Mouse (Mus musculus) embryonic facial prominence, embryonic 10.5 days (tissue): ENCODE measurements at regions not wholly inside any gene's neighbourhood (a gene's known extent, or its start where the extent isn't known, plus 50 kb on each side); places are given as distances from the start of the nearest gene placed in this dataset.

Source experiments
- DNase-seq: peaks from one replicate; pipeline ENCODE4 v3.0.0-alpha.2; 2017; ENCODE audit warnings: low spot score
- H3K27ac ChIP-seq: fragments of 300-500 bp; sonication (generic); replicated peaks from 2 replicates; pipeline ENCODE4 v1.5.1; 2016; ENCODE audit warnings: mild to moderate bottlenecking
- H3K27me3 ChIP-seq: fragments of 300-500 bp; sonication (generic); replicated peaks from 2 replicates; pipeline ENCODE4 v1.6.1; 2016; ENCODE audit warnings: low read depth, mild to moderate bottlenecking; ENCODE audit not compliant: poor library complexity, severe bottlenecking
- H3K36me3 ChIP-seq: fragments of 300-500 bp; sonication (generic); replicated peaks from 2 replicates; pipeline ENCODE4 v1.6.1; 2016; ENCODE audit warnings: mild to moderate bottlenecking, moderate library complexity
- H3K4me1 ChIP-seq: fragments of 300-500 bp; sonication (generic); 2 replicates; pipeline ENCODE4 v1.6.1; 2016
- H3K4me3 ChIP-seq: fragments of 300-500 bp; sonication (generic); 2 replicates; pipeline ENCODE4 v1.5.1; 2016; ENCODE audit warnings: mild to moderate bottlenecking, moderate library complexity
- H3K9me3 ChIP-seq: fragments of 300-500 bp; sonication (generic); 2 replicates; pipeline ENCODE4 v1.6.1; 2016; ENCODE audit warnings: mild to moderate bottlenecking
- WGBS: fragments of 180-500 bp; shearing (Covaris S2); methylation state at CpG from one replicate; pipeline ENCODE4 v1.1.7; 2016; 5-methylcytosine and 5-hydroxymethylcytosine counted together

DNA sequence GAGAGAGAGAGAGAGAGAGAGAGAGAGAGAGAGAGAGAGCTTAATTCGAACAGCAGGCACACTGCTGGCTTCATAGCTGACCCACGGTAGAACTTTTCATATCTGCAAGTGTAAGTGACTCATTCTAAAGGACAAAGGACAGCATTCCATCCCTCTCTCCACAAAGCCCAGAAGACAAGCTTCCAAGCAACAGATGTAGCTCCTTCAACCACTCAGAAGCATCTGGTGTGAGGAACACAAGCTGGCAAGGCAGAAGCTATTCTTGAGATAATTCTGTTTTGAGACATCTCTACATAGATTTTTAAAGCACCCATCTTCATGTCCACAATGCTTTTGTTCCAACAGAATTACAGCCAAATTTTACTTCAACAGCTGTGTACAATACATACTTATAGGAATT lies 294.2 kb upstream of the Gria1 start:
- Histone ChIP-seq H3K27ac (no peak overlapping the region), H3K9me3 (no peaks in the 10 kb centered on the region), H3K27me3 (no peaks in the 10 kb centered on the region), H3K4me1 (no peaks in the 10 kb centered on the region), H3K36me3 (no peaks in the 10 kb centered on the region), H3K4me3 (no peak overlapping the region)
- 85% methylated on average over 2 of the region's 2 CpGs for WGBS
- DNase-seq: no peak

DNA sequence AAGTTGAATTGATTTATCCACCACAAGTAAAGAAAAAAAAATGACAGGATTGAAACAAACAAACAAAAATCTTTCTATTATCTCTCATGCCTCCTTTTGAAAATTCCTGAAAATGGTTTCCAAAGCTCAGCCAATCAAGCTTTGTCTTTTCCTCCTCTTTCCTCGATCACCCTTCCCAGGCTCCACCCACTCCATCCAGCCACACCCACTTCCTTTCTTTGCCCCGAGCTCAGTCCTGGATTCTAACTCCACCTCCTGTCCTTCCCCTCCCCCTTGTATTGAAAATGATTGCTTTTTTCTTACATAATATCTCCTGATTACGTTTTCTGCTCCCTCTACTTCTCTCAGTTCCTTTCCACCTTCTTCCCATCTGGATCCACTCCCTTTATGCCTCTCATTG lies 286.0 kb upstream of the Gria1 start:
- H3K4me1 ChIP-seq: peaks cover 24% of the 10 kb centered on the region
- no peaks in the 10 kb centered on the region for H3K36me3 ChIP-seq
- 58% methylated on average over 3 of the region's 3 CpGs for WGBS
- H3K27ac ChIP-seq: no peak overlapping the region
- H3K27me3 ChIP-seq: no peaks in the 10 kb centered on the region
- no peak for DNase-seq
- no peak overlapping the region for H3K4me3 ChIP-seq
- H3K9me3 ChIP-seq: no peaks in the 10 kb centered on the region

DNA sequence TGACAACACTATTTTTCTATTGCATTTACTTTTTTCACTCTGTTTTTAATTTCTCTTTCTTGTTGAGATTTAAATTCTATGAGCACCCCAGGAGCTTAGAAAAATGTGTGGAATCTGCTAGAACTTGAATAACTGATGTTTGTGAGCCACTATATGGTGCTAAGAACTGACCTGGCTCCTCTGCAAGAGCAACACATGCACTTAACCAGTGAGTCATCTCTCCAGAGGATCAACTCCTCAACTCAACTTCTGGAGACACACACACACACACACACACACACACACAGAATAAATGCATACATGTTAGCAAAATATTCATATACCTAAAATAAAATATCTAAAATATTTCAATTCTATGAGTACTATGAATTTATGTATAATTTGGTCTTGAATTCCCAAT lies 285.0 kb upstream of the Gria1 start:
- Histone ChIP-seq H3K27ac (no peak overlapping the region), H3K4me1 (peaks cover 27% of the 10 kb centered on the region), H3K9me3 (no peaks in the 10 kb centered on the region), H3K27me3 (no peaks in the 10 kb centered on the region), H3K4me3 (no peak overlapping the region), H3K36me3 (no peaks in the 10 kb centered on the region)
- DNase-seq: no peak

DNA sequence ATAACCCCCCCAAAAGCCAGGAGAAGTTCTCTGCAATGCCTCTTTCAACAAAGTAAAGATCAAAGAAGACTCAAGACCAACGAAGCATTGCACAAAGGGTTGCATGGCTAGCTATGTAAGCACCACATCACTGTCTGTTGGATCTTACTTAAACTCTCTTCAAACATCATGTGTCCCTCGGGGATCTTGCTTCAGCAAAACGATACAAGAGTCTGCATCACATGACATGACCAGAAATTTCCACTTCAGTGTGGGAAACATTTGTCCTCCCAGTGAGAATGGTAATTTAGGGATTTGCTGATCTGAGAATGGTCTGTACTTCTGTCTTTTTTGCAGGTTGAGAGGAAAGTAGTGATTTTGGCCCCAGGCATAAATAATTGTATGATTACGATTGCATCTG lies 283.6 kb upstream of the Gria1 start:
- H3K9me3 ChIP-seq: no peaks in the 10 kb centered on the region
- peaks cover 27% of the 10 kb centered on the region for H3K4me1 ChIP-seq
- H3K4me3 ChIP-seq: no peak overlapping the region
- DNase-seq: no peak
- H3K27ac ChIP-seq: no peak overlapping the region
- no peaks in the 10 kb centered on the region for H3K27me3 ChIP-seq
- WGBS: 69% methylated on average over 4 of the region's 4 CpGs
- H3K36me3 ChIP-seq: no peaks in the 10 kb centered on the region

DNA sequence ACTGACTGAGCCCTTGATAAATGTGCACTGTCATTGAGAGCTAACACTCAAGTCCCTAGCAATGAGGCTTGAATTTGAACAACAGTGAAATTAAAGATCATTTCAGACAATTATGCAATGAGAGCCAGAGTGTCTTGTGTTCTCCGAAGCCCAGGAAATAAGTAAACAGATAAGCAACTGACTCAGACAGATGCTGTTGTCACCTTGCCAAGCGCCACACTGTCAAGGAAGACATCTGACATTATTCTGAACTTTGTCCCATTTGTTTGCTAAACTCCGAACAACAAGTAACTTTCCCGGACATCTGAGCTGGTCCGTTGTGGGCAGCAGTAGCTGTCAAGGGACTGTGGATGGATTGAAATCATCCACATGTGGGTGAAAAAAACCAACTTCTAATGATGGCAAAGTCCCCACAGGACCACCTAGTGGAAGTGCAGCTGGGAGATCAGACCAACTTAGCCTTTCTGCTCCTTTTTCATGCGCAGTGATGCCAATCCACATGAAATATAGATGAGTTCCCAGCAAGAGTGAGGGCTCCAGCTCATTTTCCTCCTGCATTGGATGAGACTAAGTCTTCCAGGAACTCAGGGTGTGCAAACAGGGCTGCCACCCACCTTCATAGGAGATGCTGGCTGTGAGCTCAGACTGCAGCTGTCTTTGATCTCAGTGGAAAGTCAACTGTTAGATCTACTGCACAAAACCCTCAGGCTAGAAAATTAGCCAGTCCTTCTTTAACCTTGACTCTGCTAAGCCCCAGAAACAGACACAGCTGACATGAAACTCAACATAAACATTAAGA lies 282.8 kb upstream of the Gria1 start:
- no peak for DNase-seq
- no peaks in the 10 kb centered on the region for H3K27me3 ChIP-seq
- H3K4me1 ChIP-seq: peaks cover 27% of the 10 kb centered on the region
- no peaks in the 10 kb centered on the region for H3K9me3 ChIP-seq
- no peak overlapping the region for H3K27ac ChIP-seq
- no peak overlapping the region for H3K4me3 ChIP-seq
- WGBS: 77% methylated on average over 6 of the region's 6 CpGs
- no peaks in the 10 kb centered on the region for H3K36me3 ChIP-seq

DNA sequence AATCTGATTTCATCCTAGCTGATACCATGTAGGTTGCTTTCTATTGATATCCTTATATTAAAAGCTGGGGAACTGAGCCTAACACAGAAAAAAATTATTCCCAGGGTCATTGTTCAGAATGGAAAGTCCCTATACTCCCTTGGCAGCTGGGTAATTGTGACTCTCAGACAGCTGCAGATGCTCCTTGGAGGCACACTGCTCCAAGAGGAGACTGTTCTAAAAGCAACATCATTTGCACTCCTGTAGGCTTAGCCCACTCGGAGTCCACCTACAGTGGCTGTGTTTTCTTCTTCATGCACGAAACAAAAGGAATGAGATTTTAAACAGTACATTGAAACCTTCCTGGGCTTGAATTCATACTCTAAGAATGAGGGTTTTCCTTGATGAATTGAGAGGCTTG lies 269.3 kb upstream of the Gria1 start:
- DNase-seq: no peak
- H3K4me3 ChIP-seq: no peak overlapping the region
- H3K27me3 ChIP-seq: no peaks in the 10 kb centered on the region
- H3K27ac ChIP-seq: no peak overlapping the region
- no peaks in the 10 kb centered on the region for H3K9me3 ChIP-seq
- H3K4me1 ChIP-seq: no peaks in the 10 kb centered on the region
- H3K36me3 ChIP-seq: no peaks in the 10 kb centered on the region
- WGBS: 52% methylated on average over 2 of the region's 2 CpGs

DNA sequence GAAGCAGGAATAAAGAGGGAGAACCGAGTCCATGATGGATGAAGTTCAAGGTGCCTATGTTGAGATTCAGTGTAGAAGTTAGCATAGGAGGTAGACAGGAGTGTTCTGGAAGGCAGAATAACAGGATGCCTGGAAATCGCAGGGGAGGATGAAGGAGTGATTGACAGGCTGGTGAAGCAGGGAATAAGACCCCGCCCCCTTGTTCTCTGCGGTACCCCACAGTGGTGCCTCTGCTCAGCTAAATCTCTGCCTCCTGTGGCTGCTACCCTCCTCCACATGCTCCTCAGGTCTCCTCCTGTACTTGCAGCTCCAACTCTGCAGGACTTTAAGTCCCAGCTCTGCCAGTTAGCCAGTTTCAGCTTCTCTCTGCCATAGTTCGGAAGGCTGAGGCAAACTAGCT lies 261.2 kb upstream of the Gria1 start:
- Histone ChIP-seq H3K4me1 (peaks cover 8% of the 10 kb centered on the region), H3K36me3 (no peaks in the 10 kb centered on the region), H3K27me3 (no peaks in the 10 kb centered on the region), H3K4me3 (no peak overlapping the region), H3K27ac (no peak overlapping the region), H3K9me3 (no peaks in the 10 kb centered on the region)
- 29% methylated on average over 5 of the region's 5 CpGs for WGBS
- no peak for DNase-seq

DNA sequence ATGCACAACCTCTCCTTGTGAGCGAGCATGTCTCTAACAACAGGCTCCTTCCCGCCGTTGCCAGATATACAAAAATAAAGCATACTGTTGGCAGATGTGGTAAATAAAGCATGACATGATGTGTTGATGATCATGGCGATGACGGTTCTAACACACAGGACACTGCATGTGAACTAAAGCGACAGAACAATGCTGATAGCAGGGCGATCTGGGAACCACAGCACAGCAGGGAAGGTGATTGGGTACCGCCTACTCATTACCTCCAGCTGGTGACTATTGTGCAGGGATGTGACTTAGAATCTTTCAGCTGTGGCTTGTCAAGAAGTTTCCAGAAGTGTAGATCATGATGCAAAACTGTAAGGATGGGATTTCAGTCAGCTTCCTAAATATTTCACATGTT lies 260.5 kb upstream of the Gria1 start:
- Histone ChIP-seq H3K4me1 (peaks cover 8% of the 10 kb centered on the region), H3K27me3 (no peaks in the 10 kb centered on the region), H3K9me3 (no peaks in the 10 kb centered on the region), H3K4me3 (no peak overlapping the region), H3K36me3 (no peaks in the 10 kb centered on the region), H3K27ac (no peak overlapping the region)
- no peak for DNase-seq
- WGBS: 48% methylated on average over 8 of the region's 8 CpGs

DNA sequence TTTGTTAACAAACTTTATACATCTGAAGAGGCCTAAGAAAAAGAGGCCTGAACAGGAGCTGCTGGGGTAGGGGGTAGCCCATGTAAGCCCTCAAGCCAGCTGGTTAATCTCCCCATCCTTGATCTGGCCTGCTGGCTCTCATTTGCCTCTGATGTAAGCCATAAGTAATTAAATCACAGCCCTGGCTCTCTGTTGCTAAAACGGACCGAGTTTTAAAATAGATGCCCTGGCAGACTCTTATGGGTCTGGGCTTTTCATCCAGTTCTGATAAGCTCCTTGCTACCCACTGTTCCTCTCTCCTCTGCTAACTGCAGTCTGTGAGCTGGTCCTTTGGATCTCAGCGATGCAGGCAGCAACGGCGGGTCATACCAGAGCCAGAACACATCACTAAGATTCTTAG lies 259.3 kb upstream of the Gria1 start:
- H3K27ac ChIP-seq: no peak overlapping the region

DNA sequence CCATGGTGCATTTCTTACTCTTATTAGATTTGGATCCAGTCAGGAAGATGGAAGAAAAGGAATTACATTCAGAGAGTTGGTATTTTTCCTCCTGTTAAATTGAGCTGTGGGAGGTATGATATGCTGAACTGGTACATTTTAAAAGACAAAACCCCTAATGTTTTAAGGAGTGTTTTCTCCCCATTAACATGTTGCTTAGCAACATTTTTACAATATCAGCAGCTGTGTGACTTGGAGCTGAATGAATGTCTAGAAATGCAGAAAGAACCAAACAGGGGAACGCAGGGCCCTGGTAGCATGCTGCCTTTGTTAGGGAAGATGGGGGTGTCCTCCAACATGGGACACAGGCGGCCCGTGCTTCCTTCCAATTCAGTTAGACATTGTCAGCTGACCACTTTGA lies 257.5 kb upstream of the Gria1 start:
- no peak overlapping the region for H3K4me3 ChIP-seq
- WGBS: 87% methylated on average over 3 of the region's 3 CpGs

More for the DNA sequence above, 259.3 kb upstream of the Gria1 start:
- no peak overlapping the region for H3K4me3 ChIP-seq
- H3K4me1 ChIP-seq: peaks cover 8% of the 10 kb centered on the region
- H3K36me3 ChIP-seq: no peaks in the 10 kb centered on the region
- WGBS: 53% methylated on average over 5 of the region's 5 CpGs
- H3K27me3 ChIP-seq: no peaks in the 10 kb centered on the region
- DNase-seq: no peak
- no peaks in the 10 kb centered on the region for H3K9me3 ChIP-seq

DNA sequence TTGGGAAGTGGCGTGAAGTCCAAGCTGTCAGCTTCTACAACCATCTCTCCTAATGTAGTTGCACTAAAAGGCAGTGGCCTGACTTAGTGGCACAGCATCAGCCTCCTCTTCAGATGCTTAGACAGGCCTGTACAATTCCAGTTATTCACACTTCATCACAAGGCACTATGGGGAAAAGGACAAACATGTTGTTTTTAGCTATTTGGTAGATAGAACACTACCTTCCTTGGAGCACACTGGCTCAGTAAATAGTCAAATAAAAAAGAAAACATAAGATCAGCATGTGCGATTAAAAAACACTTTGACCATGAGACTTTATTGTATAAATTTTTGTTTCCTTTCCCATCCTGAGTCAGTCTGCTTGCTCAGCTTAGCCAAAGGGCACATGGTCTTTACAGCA lies 250.7 kb upstream of the Gria1 start:
- H3K4me3 ChIP-seq: no peak overlapping the region
- no peaks in the 10 kb centered on the region for H3K9me3 ChIP-seq
- 92% methylated on average over 2 of the region's 2 CpGs for WGBS
- no peaks in the 10 kb centered on the region for H3K36me3 ChIP-seq
- no peak overlapping the region for H3K27ac ChIP-seq
- no peaks in the 10 kb centered on the region for H3K27me3 ChIP-seq
- no peak for DNase-seq
- H3K4me1 ChIP-seq: no peaks in the 10 kb centered on the region

More for the DNA sequence above, 257.5 kb upstream of the Gria1 start:
- Histone ChIP-seq H3K9me3 (no peaks in the 10 kb centered on the region), H3K27me3 (no peaks in the 10 kb centered on the region), H3K4me1 (peaks cover 8% of the 10 kb centered on the region), H3K27ac (no peak overlapping the region), H3K36me3 (no peaks in the 10 kb centered on the region)
- DNase-seq: no peak

DNA sequence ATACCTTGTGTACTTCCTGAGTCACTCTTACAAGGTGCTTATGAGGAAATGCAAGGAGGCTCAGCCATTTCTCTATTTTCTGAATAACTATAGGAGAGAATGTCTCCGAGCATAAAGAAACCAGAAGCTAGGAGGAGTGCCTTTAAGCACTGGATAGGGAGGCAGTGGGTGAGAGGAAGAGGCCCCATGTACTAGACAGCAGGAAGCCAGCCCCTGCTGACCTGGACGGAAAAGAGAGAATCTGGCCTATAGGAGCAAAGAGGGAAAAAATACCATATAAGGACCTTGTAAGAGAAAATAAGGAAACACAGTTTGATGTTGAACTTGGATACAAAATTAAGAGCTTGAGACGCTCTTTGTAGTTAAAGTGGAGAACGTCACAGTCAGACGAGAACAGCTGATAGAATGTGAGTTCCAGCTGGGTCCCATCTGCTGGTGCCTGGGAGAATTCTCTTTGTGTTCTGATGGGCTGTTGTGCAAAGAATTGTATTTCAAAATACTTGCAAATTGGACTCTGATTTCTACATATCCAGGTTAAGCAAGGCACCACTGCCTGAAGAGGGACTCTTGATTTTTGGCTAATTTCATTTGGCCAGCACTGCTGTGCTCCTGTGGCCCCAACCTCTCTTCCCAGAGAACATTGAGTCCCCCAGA lies 248.6 kb upstream of the Gria1 start:
- Histone ChIP-seq H3K4me1 (no peaks in the 10 kb centered on the region), H3K9me3 (no peaks in the 10 kb centered on the region), H3K4me3 (no peak overlapping the region), H3K36me3 (no peaks in the 10 kb centered on the region), H3K27ac (no peak overlapping the region), H3K27me3 (no peaks in the 10 kb centered on the region)
- DNase-seq: no peak
- WGBS: 61% methylated on average over 5 of the region's 5 CpGs

DNA sequence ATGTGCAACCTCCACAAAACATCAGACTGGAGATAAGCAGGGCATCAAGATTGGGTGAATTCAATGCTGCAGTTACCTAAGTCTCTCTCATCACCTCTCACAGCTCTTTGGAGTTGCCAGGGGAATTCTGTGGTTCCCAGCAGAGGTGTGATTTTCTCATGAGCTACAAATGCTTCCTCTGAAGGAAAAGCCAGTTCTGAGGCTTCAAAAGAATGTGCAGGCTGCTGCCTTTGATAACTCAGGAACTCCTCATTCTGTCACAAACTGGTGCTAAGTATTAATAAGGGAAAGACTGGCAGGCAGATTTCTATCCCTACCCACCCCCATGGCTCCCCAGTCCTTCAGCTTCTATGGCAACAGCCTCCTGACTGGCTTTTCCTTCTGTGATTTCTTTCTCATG lies 243.8 kb upstream of the Gria1 start:
- no peaks in the 10 kb centered on the region for H3K4me1 ChIP-seq
- no peaks in the 10 kb centered on the region for H3K27me3 ChIP-seq
- H3K36me3 ChIP-seq: no peaks in the 10 kb centered on the region
- no peak for DNase-seq
- H3K27ac ChIP-seq: no peak overlapping the region
- no peak overlapping the region for H3K4me3 ChIP-seq
- no peaks in the 10 kb centered on the region for H3K9me3 ChIP-seq
